Mouse (Mus musculus) limb, embryonic 15.5 days (tissue): ENCODE data around the gene T. TPM values are rescaled to one million over a fixed set of nuclear protein-coding genes. Genes with fewer than 3 reads are reported as not detected.
A peak's percentile ranks its signal among the peaks of the same experiment; 100 is the strongest.

Experiments used
- ATAC-seq: fragments of 200-750 bp; cut with Nextera tagmentation; 2 replicates; pipeline ENCODE4 v1.8.0; 2017; ENCODE audit warnings: low read depth, moderate TSS enrichment; ENCODE audit not compliant: insufficient number of reproducible peaks, low FRiP score, low TSS enrichment
- H3K27ac ChIP-seq: fragments of 300-500 bp; sonication (generic); 2 replicates; pipeline ENCODE4 v1.5.1; 2015; ENCODE audit warnings: moderate library complexity, mild to moderate bottlenecking, inconsistent platforms
- H3K27me3 ChIP-seq: fragments of 300-500 bp; sonication (generic); 2 replicates; pipeline ENCODE4 v1.6.1; 2015; ENCODE audit warnings: inconsistent platforms
- H3K36me3 ChIP-seq: fragments of 300-500 bp; sonication (generic); 2 replicates; pipeline ENCODE4 v1.6.1; 2015; ENCODE audit warnings: inconsistent platforms
- H3K4me1 ChIP-seq: fragments of 300-500 bp; sonication (generic); 2 replicates; pipeline ENCODE4 v1.6.1; 2015; ENCODE audit warnings: inconsistent platforms
- H3K4me2 ChIP-seq: fragments of 300-500 bp; sonication (generic); 2 replicates; pipeline ENCODE4 v1.6.1; 2015; ENCODE audit warnings: mild to moderate bottlenecking, inconsistent platforms
- H3K4me3 ChIP-seq: fragments of 300-500 bp; sonication (generic); 2 replicates; pipeline ENCODE4 v1.5.1; 2015; ENCODE audit warnings: mild to moderate bottlenecking, inconsistent platforms
- H3K9ac ChIP-seq: fragments of 300-500 bp; sonication (generic); 2 replicates; pipeline ENCODE4 v1.6.1; 2015; ENCODE audit warnings: inconsistent platforms
- H3K9me3 ChIP-seq: fragments of 300-500 bp; sonication (generic); 2 replicates; pipeline ENCODE4 v1.6.1; 2016; ENCODE audit warnings: inconsistent platforms
- WGBS: fragments of 180-500 bp; shearing (Covaris S2); methylation state at CpG from one replicate; pipeline ENCODE4 v1.1.7; 2015; 5-methylcytosine and 5-hydroxymethylcytosine counted together
- polyA plus RNA-seq: library from polyadenylated mRNA; unstranded; fragments of >200 nt; fragmentation: Nextera tagmentation; extraction: Ambion mirVana; gene quantifications from 2 replicates; pipeline ENCODE4 v1.2.1, GENCODE M21; 2015

T gene
- polyA plus RNA-seq, 1 experiment from 2014 or later, result 0.52 TPM

GRCm38 (mm10) chr17:8479493-8480128 lies 45.4 kb downstream of the T start:
- Histone ChIP-seq H3K9ac (no peak overlapping the region), H3K27ac (no peak overlapping the region), H3K27me3 (no peaks in the 10 kb centered on the region; the same call in 1 of the 2 replicates), H3K4me2 (no peak overlapping the region), H3K4me1 (peaks cover 18% of the 10 kb centered on the region), H3K36me3 (no peaks in the 10 kb centered on the region), H3K9me3 (no peaks in the 10 kb centered on the region), H3K4me3 (no peak overlapping the region)
- ATAC-seq, result no peak
- WGBS, result 30% methylated on average over 9 of the region's 9 CpGs

GRCm38 (mm10) chr17:8481797-8482196 lies 47.6 kb downstream of the T start:
- H3K4me2 ChIP-seq, result no peak overlapping the region
- H3K9ac ChIP-seq, result no peak overlapping the region
- no peaks in the 10 kb centered on the region for H3K9me3 ChIP-seq
- WGBS, result 28% methylated on average over 10 of the region's 10 CpGs
- peak; percentile 63; the same call in 1 of the 2 replicates for ATAC-seq
- H3K4me3 ChIP-seq, result no peak overlapping the region
- no peak overlapping the region for H3K27ac ChIP-seq
- H3K27me3 ChIP-seq, result peaks cover 4% of the 10 kb centered on the region; the same call in 1 of the 2 replicates
- peaks cover 22% of the 10 kb centered on the region for H3K4me1 ChIP-seq
- H3K36me3 ChIP-seq, result no peaks in the 10 kb centered on the region

GRCm38 (mm10) chr17:8482876-8483275 lies 48.7 kb downstream of the T start:
- Histone ChIP-seq H3K27ac (no peak overlapping the region), H3K4me2 (no peak overlapping the region), H3K27me3 (peaks cover 4% of the 10 kb centered on the region; the same call in 1 of the 2 replicates), H3K4me1 (peaks cover 24% of the 10 kb centered on the region), H3K4me3 (no peak overlapping the region), H3K9ac (no peak overlapping the region), H3K36me3 (no peaks in the 10 kb centered on the region), H3K9me3 (no peaks in the 10 kb centered on the region)
- no peak for ATAC-seq
- 78% methylated on average over 7 of the region's 7 CpGs for WGBS

- no peaks in the 10 kb centered on the region for H3K36me3 ChIP-seq
- H3K4me3 ChIP-seq, result no peak overlapping the region
- no peaks in the 10 kb centered on the region for H3K9me3 ChIP-seq
- 81% methylated on average over 3 of the region's 3 CpGs for WGBS
- peaks cover 22% of the 10 kb centered on the region for H3K4me1 ChIP-seq
- no peak overlapping the region for H3K4me2 ChIP-seq
- H3K9ac ChIP-seq, result no peak overlapping the region
- ATAC-seq, result no peak
- H3K27ac ChIP-seq, result no peak overlapping the region
- peaks cover 7% of the 10 kb centered on the region; the same call in 1 of the 2 replicates for H3K27me3 ChIP-seq
Observed at GRCm38 (mm10) chr17:8484246-8484645, 50.0 kb downstream of the T start.

GRCm38 (mm10) chr17:8485146-8485545 lies 50.9 kb downstream of the T start:
- no peak for ATAC-seq
- no peak overlapping the region for H3K4me3 ChIP-seq
- H3K9me3 ChIP-seq, result no peaks in the 10 kb centered on the region
- no peaks in the 10 kb centered on the region for H3K36me3 ChIP-seq
- H3K9ac ChIP-seq, result no peak overlapping the region
- H3K27ac ChIP-seq, result no peak overlapping the region
- H3K4me2 ChIP-seq, result no peak overlapping the region
- peaks cover 14% of the 10 kb centered on the region for H3K4me1 ChIP-seq
- peaks cover 7% of the 10 kb centered on the region; the same call in 1 of the 2 replicates for H3K27me3 ChIP-seq

GRCm38 (mm10) chr17:8487824-8488223 lies 53.6 kb downstream of the T start:
- Histone ChIP-seq H3K9me3 (no peaks in the 10 kb centered on the region), H3K4me2 (0 out of 2 replicates have a peak overlapping the region, but pooled peaks have one; percentile 17), H3K27ac (no peak overlapping the region), H3K4me3 (no peak overlapping the region), H3K9ac (no peak overlapping the region), H3K36me3 (no peaks in the 10 kb centered on the region), H3K27me3 (peaks cover 7% of the 10 kb centered on the region; the same call in 1 of the 2 replicates), H3K4me1 (peaks cover 7% of the 10 kb centered on the region)
- no peak for ATAC-seq
- 39% methylated on average over 12 of the region's 12 CpGs for WGBS

GRCm38 (mm10) chr17:8490971-8491370 lies 56.7 kb downstream of the T start:
- no peak overlapping the region for H3K27ac ChIP-seq
- H3K27me3 ChIP-seq, result 0 out of 2 replicates have a peak, but pooled peaks cover 7% of the 10 kb centered on the region
- no peak for ATAC-seq
- no peaks in the 10 kb centered on the region for H3K36me3 ChIP-seq
- peaks cover 3% of the 10 kb centered on the region; the same call in 1 of the 2 replicates for H3K4me1 ChIP-seq
- WGBS, result 84% methylated on average over 5 of the region's 5 CpGs
- no peak overlapping the region for H3K4me2 ChIP-seq
- H3K9me3 ChIP-seq, result no peaks in the 10 kb centered on the region
- no peak overlapping the region for H3K9ac ChIP-seq
- H3K4me3 ChIP-seq, result no peak overlapping the region

Other genes starting within 250 kb of the T start
- gene Ccr6, start 198.4 kb upstream of the T start, polyA plus RNA-seq, result not detected in 2 replicates
- gene Mpc1, start 151.5 kb upstream of the T start, polyA plus RNA-seq, result 156 and 164 TPM in 2 replicates
- gene Sft2d1, start 123.3 kb upstream of the T start, polyA plus RNA-seq, result 69.3 and 71.1 TPM in 2 replicates
- gene Prr18, start 97.0 kb upstream of the T start, polyA plus RNA-seq, result 0.09 and 0.24 TPM in 2 replicates
- gene T2, start 78.4 kb upstream of the T start, polyA plus RNA-seq, result 0.58 and 0.72 TPM in 2 replicates
- 1.8 and 3.1 TPM in 2 replicates for gene Pde10a, start 90.9 kb downstream of the T start, polyA plus RNA-seq
- 0.16 TPM in 1 of 2 replicates, not detected in the other for gene Gm17087, start 132.5 kb downstream of the T start, polyA plus RNA-seq